13 mouse cellular contexts compared by ENCODE assay signal in the genomic region with DNA sequence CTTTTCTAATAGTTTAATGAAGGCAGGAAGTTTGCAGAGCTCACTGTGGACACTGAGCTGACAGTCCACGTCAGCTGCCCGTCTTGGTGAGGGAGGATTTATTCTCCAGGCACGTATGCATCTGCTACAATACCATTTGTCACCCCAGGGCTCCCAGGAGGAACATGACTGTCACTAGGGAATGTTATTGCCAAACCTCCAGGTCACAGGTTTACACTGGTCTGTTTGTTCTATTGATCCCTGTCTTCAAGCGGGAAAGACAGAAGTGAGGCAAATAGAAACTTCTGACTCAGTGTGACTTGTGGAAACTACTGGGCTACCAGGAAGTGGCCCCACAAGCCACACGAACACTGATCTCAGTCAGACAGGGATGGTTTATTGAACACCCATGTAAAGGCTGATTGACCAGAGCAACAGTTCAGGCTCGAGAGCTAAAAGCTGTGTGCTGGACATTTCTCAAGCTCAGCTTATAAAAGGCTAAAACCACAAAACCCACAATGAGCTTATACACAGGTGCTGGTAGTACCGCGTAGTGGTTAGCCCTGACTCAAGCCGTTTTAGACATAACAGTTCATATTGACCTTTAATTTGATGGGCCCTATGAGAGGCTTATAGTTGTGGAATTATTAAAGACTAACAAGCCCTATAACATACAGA. TPM values are rescaled to one million over a fixed set of nuclear protein-coding genes. Genes with fewer than 3 reads are reported as not detected.
DNase-seq lines count a peak whose midpoint lies in the region; ATAC-seq and TF ChIP-seq lines count a peak whose summit lies in the region.
"Had no signal": no experiment of that assay in that cellular context is flagged by ENCODE, and none has a peak within 500 bp of the region (broad histone marks: within the 10 kb centered on the region; RNA-seq: fewer than 3 reads in every experiment).

No protein-coding gene starts in this region.

- no peaks in the 10 kb centered on the region for H3K27me3 ChIP-seq in lung, postnatal 0 days (replicated peaks; ENCODE audit: insufficient read depth, low read length)
- H3K27me3 ChIP-seq in liver, embryonic 12.5 days (replicated peaks): peaks cover 2% of the 10 kb centered on the region; the same call in 1 of the 2 replicates
- no peaks in the 10 kb centered on the region for H3K27me3 ChIP-seq in stomach, postnatal 0 days (ENCODE audit: control insufficient read depth, insufficient read depth, low read length)
- H3K27me3 ChIP-seq: heart, embryonic 13.5 days; limb, embryonic 12.5 days had no signal

- no peak for TF ChIP-seq CTCF in lung, postnatal 0 days (IDR thresholded peaks at IDR 0.05)
- no peak for TF ChIP-seq CTCF in stomach, postnatal 0 days (IDR thresholded peaks at IDR 0.05; ENCODE audit: low read depth)

- H3K4me2 ChIP-seq in lung, postnatal 0 days (replicated peaks; ENCODE audit: low read depth, low read length): no peak overlapping the region
- H3K4me2 ChIP-seq in liver, embryonic 12.5 days: no peak overlapping the region
- no peak overlapping the region for H3K4me2 ChIP-seq in stomach, postnatal 0 days (replicated peaks; ENCODE audit: low read depth)
- H3K4me2 ChIP-seq: heart, embryonic 13.5 days; limb, embryonic 12.5 days; midbrain, embryonic 11.5 days had no signal

- peak; percentile 14 for DNase-seq in embryo, embryonic 10 days (ENCODE audit: low spot score)
- DNase-seq in embryo, embryonic 9.5 days (ENCODE audit: extremely low spot score): no peak
- DNase-seq in lung, postnatal 0 days (ENCODE audit: low spot score): no peak
- DNase-seq in lung, postnatal 10 days: no peak
- DNase-seq in stomach, postnatal 0 days (ENCODE audit: low spot score): no peak
- no peak for DNase-seq in left cerebral cortex, adult 9 months (ENCODE audit: low spot score in 2 of 2)
- DNase-seq: right cerebral cortex, postnatal 4 days had no signal

- H3K4me3 ChIP-seq in lung, postnatal 0 days (ENCODE audit: low read depth, low read length): no peak overlapping the region
- no peak overlapping the region for H3K4me3 ChIP-seq in liver, embryonic 12.5 days
- no peak overlapping the region for H3K4me3 ChIP-seq in stomach, postnatal 0 days (ENCODE audit: low read depth, low read length)
- H3K4me3 ChIP-seq: heart, embryonic 13.5 days; limb, embryonic 12.5 days had no signal

- H3K9ac ChIP-seq in lung, postnatal 0 days (replicated peaks; ENCODE audit: low read depth): no peak overlapping the region
- H3K9ac ChIP-seq in liver, embryonic 12.5 days: no peak overlapping the region
- H3K9ac ChIP-seq in stomach, postnatal 0 days (ENCODE audit: low read length): no peak overlapping the region
- H3K9ac ChIP-seq: heart, embryonic 13.5 days; limb, embryonic 12.5 days had no signal

- ATAC-seq in lung, postnatal 0 days: peak; percentile 13; the same call in 1 of the 2 replicates
- ATAC-seq in liver, embryonic 12.5 days: peak; percentile 46
- 0 out of 2 replicates have a peak, but pooled peaks have one; percentile 26 for ATAC-seq in stomach, postnatal 0 days (ENCODE audit: low FRiP score, low TSS enrichment)
- ATAC-seq in erythroid progenitor cell, adult 5-6 weeks (replicated peaks; ENCODE audit: low FRiP score, poor library complexity, severe bottlenecking): no peak
- ATAC-seq: inflammation-experienced regulatory T-cells, adult 6 months had no signal

- H3K4me1 ChIP-seq in lung, postnatal 0 days (ENCODE audit: insufficient read depth, low read depth, low read length): no peaks in the 10 kb centered on the region
- peaks cover 5% of the 10 kb centered on the region; the same call in 1 of the 2 replicates for H3K4me1 ChIP-seq in liver, embryonic 12.5 days
- H3K4me1 ChIP-seq in stomach, postnatal 0 days (replicated peaks; ENCODE audit: control insufficient read depth, insufficient read depth): no peaks in the 10 kb centered on the region; the same call in 1 of the 2 replicates

- TF ChIP-seq EP300 in lung, postnatal 0 days (IDR thresholded peaks at IDR 0.05): no peak
- no peak for TF ChIP-seq EP300 in stomach, postnatal 0 days (optimal IDR thresholded peaks at IDR 0.05)

- H3K27ac ChIP-seq in lung, postnatal 0 days (ENCODE audit: low read length): no peak overlapping the region
- no peak overlapping the region for H3K27ac ChIP-seq in liver, embryonic 12.5 days
- no peak overlapping the region for H3K27ac ChIP-seq in stomach, postnatal 0 days (replicated peaks)
- H3K27ac ChIP-seq: heart, embryonic 13.5 days; limb, embryonic 12.5 days had no signal

- no peaks in the 10 kb centered on the region for H3K36me3 ChIP-seq in lung, postnatal 0 days (ENCODE audit: insufficient read depth, low read length)
- no peaks in the 10 kb centered on the region for H3K36me3 ChIP-seq in liver, embryonic 12.5 days
- H3K36me3 ChIP-seq in stomach, postnatal 0 days (ENCODE audit: control insufficient read depth, insufficient read depth, low read length): no peaks in the 10 kb centered on the region
- H3K36me3 ChIP-seq: heart, embryonic 13.5 days; limb, embryonic 12.5 days had no signal

- WGBS in lung, postnatal 0 days: 56% methylated on average over 9 of the region's 9 CpGs
- 55% methylated on average over 9 of the region's 9 CpGs for WGBS in liver, embryonic 12.5 days (ENCODE audit: insufficient replicate concordance)
- WGBS in stomach, postnatal 0 days: 49% methylated on average over 9 of the region's 9 CpGs

- H3K9me3 ChIP-seq in lung, postnatal 0 days (ENCODE audit: low read length): no peaks in the 10 kb centered on the region
- no peaks in the 10 kb centered on the region for H3K9me3 ChIP-seq in liver, embryonic 12.5 days (replicated peaks)
- H3K9me3 ChIP-seq in stomach, postnatal 0 days (ENCODE audit: control insufficient read depth, low read length): no peaks in the 10 kb centered on the region
- H3K9me3 ChIP-seq: heart, embryonic 13.5 days; limb, embryonic 12.5 days had no signal

RNA-seq across cellular contexts. Expression of a gene that starts 49.1 kb away (rescaled TPM):
- polyA plus RNA-seq in lung, postnatal 0 days (2015; fragmentation: Nextera tagmentation; extraction: Ambion mirVana): 135 and 137 TPM in 2 replicates
- polyA plus RNA-seq in liver, embryonic 12.5 days (2016; fragmentation: Nextera tagmentation; extraction: Ambion mirVana): 290 and 301 TPM in 2 replicates
- 112 and 126 TPM in 2 replicates for polyA plus RNA-seq in stomach, postnatal 0 days (2015; fragmentation: Nextera tagmentation; extraction: Ambion mirVana)
- 1,957 and 2,402 TPM in 2 replicates for total RNA-seq in erythroid progenitor cell, adult 5-6 weeks (2015; ENCODE audit: low replicate concordance)
- 2,822 and 3,110 TPM in 2 replicates for total RNA-seq in erythroid progenitor cell, adult 5-6 weeks (2017; ENCODE audit: low replicate concordance)
